Mouse (Mus musculus): ENCODE measurements at regions not wholly inside any gene's neighbourhood (a gene's known extent, or its start where the extent isn't known, plus 50 kb on each side); places are given as distances from the start of the nearest gene placed in this dataset.

GRCm38 (mm10) chr15:16404077-16404476 is 324.5 kb upstream of the Cdh9 start:
- no peak for TF ChIP-seq CTCF (IDR thresholded peaks at IDR 0.05; ENCODE audit: low read depth)
- TF ChIP-seq EP300 (optimal IDR thresholded peaks at IDR 0.05), result no peak
